Mouse (Mus musculus) heart, embryonic 10.5 days (tissue): ENCODE measurements around the gene Cmtm5. TPM values are rescaled to one million over a fixed set of nuclear protein-coding genes. Genes with fewer than 3 reads are reported as not detected.

Experiments
- DNase-seq: peaks from one replicate; pipeline ENCODE4 v3.0.0-alpha.2; 2017; ENCODE audit warnings: low spot score
- H3K27ac ChIP-seq: fragments of 300-500 bp; sonication (generic); 2 replicates; pipeline ENCODE4 v1.5.1; 2016; ENCODE audit warnings: mild to moderate bottlenecking
- H3K27me3 ChIP-seq: fragments of 300-500 bp; sonication (generic); 2 replicates; pipeline ENCODE4 v1.6.1; 2016; ENCODE audit warnings: mild to moderate bottlenecking; ENCODE audit not compliant: poor library complexity, insufficient read depth, severe bottlenecking
- H3K36me3 ChIP-seq: fragments of 300-500 bp; sonication (generic); 2 replicates; pipeline ENCODE4 v1.6.1; 2016; ENCODE audit warnings: mild to moderate bottlenecking, moderate library complexity
- H3K4me1 ChIP-seq: fragments of 300-500 bp; sonication (generic); 2 replicates; pipeline ENCODE4 v1.6.1; 2016; ENCODE audit warnings: mild to moderate bottlenecking
- H3K4me3 ChIP-seq: fragments of 300-500 bp; sonication (generic); 2 replicates; pipeline ENCODE4 v1.5.1; 2016; ENCODE audit warnings: mild to moderate bottlenecking, moderate library complexity
- H3K9me3 ChIP-seq: fragments of 300-500 bp; sonication (generic); 2 replicates; pipeline ENCODE4 v1.6.1; 2016; ENCODE audit warnings: mild to moderate bottlenecking, moderate library complexity
- WGBS: fragments of 180-500 bp; shearing (Covaris S2); methylation state at CpG from one replicate; pipeline ENCODE4 v1.1.7; 2016; 5-methylcytosine and 5-hydroxymethylcytosine counted together
- polyA plus RNA-seq: library from polyadenylated mRNA; unstranded; fragments of >200 nt; fragmentation: Nextera tagmentation; extraction: Ambion mirVana; gene quantifications from 2 replicates; pipeline ENCODE4 v1.2.1, GENCODE M21; 2016

Cmtm5 gene
- polyA plus RNA-seq, 1 experiment from 2014 or later, result 1.5 TPM

DNA sequence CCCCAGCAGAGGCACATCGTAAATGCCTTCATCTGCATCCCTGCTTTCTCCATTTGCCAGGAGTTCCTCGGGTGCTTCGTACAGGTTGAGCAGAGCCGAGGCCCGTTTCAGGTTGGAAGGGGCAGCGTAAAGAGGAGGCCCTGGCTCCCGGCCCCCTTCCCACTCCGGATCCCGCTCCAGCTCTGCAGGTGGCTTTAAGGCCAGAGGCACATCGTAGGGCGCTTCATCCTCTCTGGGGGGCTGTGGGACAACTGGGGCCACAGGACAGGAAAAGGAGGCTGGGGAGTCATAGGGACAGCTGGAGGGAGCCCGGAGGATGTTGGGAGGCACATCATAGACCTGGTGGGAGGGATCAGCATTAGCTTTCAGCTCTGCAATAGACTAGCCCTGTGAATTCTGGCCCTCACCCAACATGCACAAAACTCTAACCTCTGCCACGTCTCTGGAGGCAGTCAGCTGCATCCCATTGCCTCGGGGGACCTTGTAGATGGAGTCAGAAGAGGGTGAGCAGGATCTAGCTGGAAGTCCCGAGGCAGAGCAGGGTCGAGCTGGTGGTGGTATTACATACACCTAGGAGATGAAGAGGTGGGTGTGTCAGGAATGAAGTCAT, 15.9 kb upstream of the Cmtm5 start:
- H3K4me1 ChIP-seq, result peaks cover 16% of the 10 kb centered on the region
- peaks cover 9% of the 10 kb centered on the region; the same call in 1 of the 2 replicates for H3K9me3 ChIP-seq
- no peak for DNase-seq
- 0 out of 2 replicates have a peak, but pooled peaks cover 3% of the 10 kb centered on the region for H3K27me3 ChIP-seq
- WGBS, result 91% methylated on average over 16 of the region's 16 CpGs
- H3K36me3 ChIP-seq, result peaks cover 70% of the 10 kb centered on the region
- H3K4me3 ChIP-seq, result no peak overlapping the region
- no peak overlapping the region for H3K27ac ChIP-seq

DNA sequence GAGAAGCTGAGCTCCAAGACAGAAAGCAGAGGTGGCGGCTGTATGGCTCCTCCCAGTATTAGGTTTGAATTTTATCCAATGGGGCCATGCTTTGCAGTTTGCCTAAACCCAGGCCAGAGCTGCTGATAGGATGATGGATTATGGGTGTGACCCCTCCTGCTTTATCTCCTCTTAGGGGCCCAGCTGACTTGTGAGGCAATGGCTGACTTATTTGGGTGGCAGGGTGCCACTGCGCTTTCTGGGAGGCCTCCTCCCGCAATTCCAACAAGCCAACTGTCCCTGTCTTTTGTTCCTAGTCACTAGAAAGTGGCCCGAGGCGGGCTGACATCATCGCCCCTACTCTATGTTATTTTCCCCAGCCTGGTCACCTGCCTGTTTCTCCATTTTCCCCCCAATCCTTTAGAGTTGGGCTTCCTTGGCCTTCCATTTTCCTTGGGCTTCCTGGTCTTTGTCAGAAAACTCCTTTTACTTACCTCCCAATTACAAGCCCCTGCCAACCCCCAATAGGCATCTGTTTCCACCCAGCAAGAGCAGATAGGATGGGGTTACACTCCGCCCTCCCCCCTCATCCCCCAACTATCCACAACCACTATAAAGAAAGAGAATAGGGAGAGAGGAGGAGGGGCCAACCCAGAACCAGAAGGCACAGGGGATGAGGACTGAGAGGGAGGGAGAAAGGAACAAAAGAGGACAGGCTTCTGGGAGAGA, 11.3 kb upstream of the Cmtm5 start:
- H3K27me3 ChIP-seq, result peaks cover 26% of the 10 kb centered on the region; the same call in 1 of the 2 replicates
- WGBS, result 20% methylated on average over 7 of the region's 7 CpGs
- H3K4me1 ChIP-seq, result peaks cover 45% of the 10 kb centered on the region
- peak; percentile 90 for DNase-seq
- peak overlapping the region; percentile 95 for H3K27ac ChIP-seq
- peaks cover 30% of the 10 kb centered on the region for H3K36me3 ChIP-seq
- peak overlapping the region; percentile 72 for H3K4me3 ChIP-seq
- H3K9me3 ChIP-seq, result peaks cover 9% of the 10 kb centered on the region; the same call in 1 of the 2 replicates

DNA sequence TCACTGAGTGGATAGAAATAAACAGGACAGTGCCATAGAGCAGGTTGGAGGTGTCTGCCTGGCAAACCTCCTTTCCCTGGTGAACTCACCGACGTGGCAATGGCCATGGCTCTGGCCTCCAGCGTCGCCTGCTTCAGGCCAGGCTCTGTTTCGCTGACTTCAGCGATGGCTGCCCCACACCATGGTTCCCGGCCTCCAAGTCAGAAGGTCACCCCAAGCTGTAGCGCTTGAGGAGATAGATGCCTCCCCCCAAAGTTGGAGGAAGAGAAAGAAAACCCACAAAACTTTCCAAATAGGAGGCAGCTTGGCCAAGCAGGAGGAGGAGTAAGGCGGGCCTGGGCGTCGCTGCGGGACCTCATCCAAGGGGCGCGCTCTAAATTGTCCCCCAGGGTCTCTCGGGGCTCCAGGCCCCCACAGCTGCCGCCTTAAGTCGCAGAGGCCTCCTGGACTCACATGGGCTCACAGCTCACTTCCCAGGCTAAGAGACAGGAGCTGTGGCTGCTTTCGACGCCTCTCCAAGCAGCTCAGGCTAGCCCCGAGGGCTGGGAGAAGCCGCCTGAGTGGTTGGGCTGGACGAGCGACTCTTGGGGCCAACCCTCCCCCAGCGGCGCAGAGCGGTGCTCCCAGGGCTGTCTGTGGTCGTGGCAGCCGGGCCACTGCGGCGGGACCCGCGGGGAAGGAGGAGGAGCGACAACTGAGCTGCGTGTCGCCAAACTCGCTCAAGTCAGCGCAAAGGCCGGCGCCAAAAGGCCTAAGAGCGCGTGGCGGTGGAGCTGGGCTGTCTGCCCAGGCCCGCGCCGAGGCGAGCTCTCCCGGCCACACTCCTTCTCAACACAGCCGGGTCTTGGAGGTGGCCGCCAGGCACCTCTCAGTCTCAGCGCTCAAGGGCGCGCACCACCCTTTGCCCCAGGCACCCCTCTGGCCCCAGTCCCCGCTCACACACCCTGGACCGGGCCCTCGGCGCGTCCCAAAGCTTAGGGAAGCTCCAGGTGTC, 10.4 kb upstream of the Cmtm5 start, which contains the start of gene Efs:
TSS of gene Efs (minus strand) at position 778 of the 994 bp plus-strand sequence.
- Histone ChIP-seq H3K4me1 (peaks cover 53% of the 10 kb centered on the region), H3K27ac (peak within 1 kb of the TSS; percentile 95), H3K9me3 (peaks cover 9% of the 10 kb centered on the region; the same call in 1 of the 2 replicates), H3K4me3 (peak within 1 kb of the TSS; percentile 72), H3K36me3 (peaks cover 21% of the 10 kb centered on the region), H3K27me3 (peaks cover 26% of the 10 kb centered on the region; the same call in 1 of the 2 replicates)
- 3% methylated on average over 57 of the region's 57 CpGs for WGBS
- DNase-seq, result peak; percentile 87

DNA sequence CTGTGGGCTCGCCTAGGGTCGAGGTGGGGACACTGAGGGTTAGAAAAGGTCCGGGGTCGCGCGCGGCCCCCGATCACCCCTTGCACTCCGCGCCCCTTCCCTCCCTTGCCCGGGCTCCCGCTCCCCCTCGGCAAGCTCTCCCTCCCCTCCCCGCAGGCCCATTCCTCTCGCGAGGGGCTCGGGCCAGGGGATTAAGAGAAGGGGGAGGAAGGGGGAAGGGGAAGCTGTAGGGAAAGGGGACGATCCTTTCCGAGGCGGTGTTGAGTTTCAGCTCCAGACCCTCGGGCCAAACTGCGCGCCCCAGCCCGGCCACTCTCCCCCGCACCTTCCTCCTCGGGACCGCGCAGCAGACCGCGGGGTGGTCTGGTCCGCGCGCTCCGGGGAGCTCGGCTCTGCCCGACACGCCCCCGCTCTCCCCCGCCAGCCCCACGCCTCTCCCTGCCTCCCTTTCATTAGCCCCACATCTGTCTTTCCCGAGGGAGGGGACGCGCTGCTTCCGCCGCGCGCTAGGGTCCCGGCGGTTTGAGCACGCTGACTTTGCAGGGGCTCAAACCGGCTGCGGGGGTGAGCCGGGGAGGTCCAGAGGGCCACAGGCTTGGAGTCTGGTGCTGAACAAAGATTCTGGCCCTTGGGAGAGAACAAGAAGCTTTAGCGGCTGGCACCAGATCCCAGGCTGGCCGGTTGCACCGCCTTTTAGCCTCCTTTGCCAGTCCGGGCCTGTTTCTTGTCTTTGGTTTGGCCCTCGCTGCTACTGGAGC, 9.5 kb upstream of the Cmtm5 start:
- Histone ChIP-seq H3K4me1 (peaks cover 53% of the 10 kb centered on the region), H3K27me3 (peaks cover 26% of the 10 kb centered on the region; the same call in 1 of the 2 replicates), H3K36me3 (peaks cover 12% of the 10 kb centered on the region), H3K4me3 (peak overlapping the region; percentile 72), H3K27ac (peak overlapping the region; percentile 95), H3K9me3 (0 out of 2 replicates have a peak, but pooled peaks cover under 1% of the 10 kb centered on the region)
- under 1% methylated on average over 48 of the region's 58 CpGs for WGBS
- DNase-seq, result no peak

DNA sequence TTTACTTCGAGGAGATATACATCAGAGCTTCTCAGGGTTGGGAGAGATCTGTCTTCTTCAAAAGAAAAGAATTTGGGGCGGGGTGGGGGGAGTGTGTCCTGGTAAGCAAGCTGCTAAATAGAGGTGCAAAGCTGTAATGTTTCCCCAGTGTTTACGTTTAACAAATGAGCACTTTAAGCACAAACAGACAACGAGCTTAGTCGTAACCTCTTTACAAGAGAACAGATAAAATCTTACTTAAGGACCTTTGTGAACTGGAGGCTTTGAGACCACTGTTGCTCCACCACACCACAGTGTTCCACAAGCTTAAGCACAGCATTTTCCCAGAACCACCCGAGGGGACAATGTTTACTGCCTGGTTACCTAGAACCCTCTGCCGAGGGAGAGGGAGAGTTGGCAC, 8.8 kb upstream of the Cmtm5 start:
- no peaks in the 10 kb centered on the region for H3K9me3 ChIP-seq
- peaks cover 26% of the 10 kb centered on the region; the same call in 1 of the 2 replicates for H3K27me3 ChIP-seq
- peaks cover 4% of the 10 kb centered on the region for H3K36me3 ChIP-seq
- peaks cover 53% of the 10 kb centered on the region for H3K4me1 ChIP-seq
- H3K4me3 ChIP-seq, result peak overlapping the region; percentile 72
- WGBS, result 12% methylated on average over 7 of the region's 7 CpGs
- DNase-seq, result no peak
- H3K27ac ChIP-seq, result peak overlapping the region; percentile 95

DNA sequence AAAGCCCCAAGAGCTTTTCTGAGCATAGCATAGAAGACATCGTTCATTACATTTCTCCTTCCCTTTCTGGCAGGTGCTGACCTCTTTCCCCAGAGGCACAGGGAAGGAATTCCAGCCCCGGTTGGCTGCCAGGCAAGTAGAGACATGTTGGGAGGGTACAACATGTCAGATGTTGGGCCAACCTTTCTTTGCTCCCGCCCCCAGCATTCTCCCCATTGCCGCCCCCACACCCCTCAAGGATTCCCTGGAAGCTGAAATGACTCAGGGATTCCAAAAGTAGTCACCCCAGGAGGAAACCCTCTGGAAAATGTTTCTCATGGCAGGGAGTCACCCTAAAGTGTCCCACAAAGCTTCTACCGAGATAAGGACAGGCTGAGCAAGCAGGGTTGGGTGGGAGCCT, 6.3 kb upstream of the Cmtm5 start:
- WGBS, result 67% methylated on average over 5 of the region's 5 CpGs
- H3K4me1 ChIP-seq, result peaks cover 47% of the 10 kb centered on the region
- H3K27ac ChIP-seq, result no peak overlapping the region

DNA sequence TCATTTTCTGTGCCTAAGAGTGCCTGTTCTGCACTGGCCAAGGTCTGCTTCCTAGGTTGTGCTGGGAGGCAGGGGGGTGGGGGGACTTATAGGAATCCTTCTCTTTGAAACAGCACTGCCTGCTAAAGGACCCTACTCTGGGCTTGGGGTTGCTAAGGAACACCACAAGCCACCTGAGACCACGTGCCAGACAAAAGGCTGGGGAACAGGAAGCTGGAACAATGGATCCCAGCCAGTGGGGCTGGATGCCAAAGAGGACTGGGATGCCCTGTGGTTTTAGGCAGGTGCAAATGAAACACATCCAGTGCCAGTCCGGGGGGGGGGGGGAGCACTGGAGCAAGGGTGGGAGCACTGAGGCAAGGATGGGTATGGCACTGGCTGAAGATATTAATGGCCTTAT, 5.6 kb upstream of the Cmtm5 start:
- Histone ChIP-seq H3K27ac (no peak overlapping the region), H3K9me3 (no peaks in the 10 kb centered on the region), H3K27me3 (peaks cover 28% of the 10 kb centered on the region; the same call in 1 of the 2 replicates), H3K36me3 (no peaks in the 10 kb centered on the region), H3K4me3 (no peak overlapping the region), H3K4me1 (peaks cover 45% of the 10 kb centered on the region)
- no peak for DNase-seq
- WGBS, result 26% methylated on average over 2 of the region's 2 CpGs

More for the DNA sequence above, 6.3 kb upstream of the Cmtm5 start:
- DNase-seq, result no peak
- Histone ChIP-seq H3K9me3 (no peaks in the 10 kb centered on the region), H3K27me3 (peaks cover 28% of the 10 kb centered on the region; the same call in 1 of the 2 replicates), H3K36me3 (no peaks in the 10 kb centered on the region), H3K4me3 (no peak overlapping the region)

DNA sequence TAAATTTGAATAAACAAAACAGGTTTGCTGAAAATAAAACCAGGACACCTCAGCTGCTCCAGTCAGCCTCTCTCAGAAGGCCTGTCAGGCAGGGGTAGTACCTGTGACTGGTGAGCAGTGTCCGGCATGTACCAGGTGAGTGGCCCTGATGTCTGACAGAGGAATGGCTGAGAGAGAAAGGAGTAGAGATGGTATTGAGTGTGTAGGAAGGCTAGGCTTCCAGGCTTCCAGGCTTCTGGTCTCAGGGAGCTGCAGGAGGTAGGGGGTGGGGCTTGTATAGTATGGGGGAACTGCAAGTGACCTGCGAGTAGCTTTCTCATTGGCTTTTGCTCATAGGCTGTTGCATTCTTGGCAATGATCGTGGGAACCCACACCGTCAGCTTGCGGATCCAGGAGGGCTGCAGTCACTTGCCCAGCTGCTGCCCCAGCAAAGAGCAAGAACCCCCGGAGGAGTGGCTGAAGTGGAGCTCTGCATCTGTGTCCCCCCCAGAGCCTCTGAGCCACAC, 3.4 kb upstream of the Cmtm5 start, which contains the start of gene Il25:
TSS of gene Il25 (plus strand) at position 51 of the 506 bp plus-strand sequence.
- Histone ChIP-seq H3K36me3 (no peaks in the 10 kb centered on the region), H3K4me3 (no peak within 1 kb of the TSS), H3K27ac (no peak within 1 kb of the TSS), H3K27me3 (peaks cover 20% of the 10 kb centered on the region), H3K4me1 (peaks cover 34% of the 10 kb centered on the region), H3K9me3 (no peaks in the 10 kb centered on the region)
- 34% methylated on average over 6 of the region's 6 CpGs for WGBS
- no peak for DNase-seq

DNA sequence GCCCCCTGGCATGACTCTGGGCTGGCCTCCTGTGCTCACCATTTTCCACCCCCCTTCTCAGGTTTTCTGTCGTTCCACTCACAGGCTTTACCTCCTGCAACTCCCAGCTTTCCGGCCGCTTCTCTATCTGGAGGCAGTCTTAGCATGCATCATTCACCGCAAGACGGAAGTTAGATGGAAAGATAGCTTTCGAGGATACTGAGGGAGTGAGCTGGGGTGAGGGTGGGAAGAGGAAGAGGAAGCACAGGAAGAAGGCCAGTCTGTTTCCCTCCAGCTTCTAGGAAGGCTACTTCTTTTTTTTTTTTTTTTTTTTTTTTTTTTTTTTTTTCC, 735 bp downstream of the Cmtm5 start:
- WGBS, result 30% methylated on average over 6 of the region's 6 CpGs
- no peaks in the 10 kb centered on the region for H3K9me3 ChIP-seq
- H3K4me3 ChIP-seq, result no peak overlapping the region
- H3K36me3 ChIP-seq, result peaks cover 16% of the 10 kb centered on the region
- H3K27ac ChIP-seq, result no peak overlapping the region
- peaks cover 22% of the 10 kb centered on the region for H3K4me1 ChIP-seq
- no peak for DNase-seq
- peaks cover 9% of the 10 kb centered on the region for H3K27me3 ChIP-seq

DNA sequence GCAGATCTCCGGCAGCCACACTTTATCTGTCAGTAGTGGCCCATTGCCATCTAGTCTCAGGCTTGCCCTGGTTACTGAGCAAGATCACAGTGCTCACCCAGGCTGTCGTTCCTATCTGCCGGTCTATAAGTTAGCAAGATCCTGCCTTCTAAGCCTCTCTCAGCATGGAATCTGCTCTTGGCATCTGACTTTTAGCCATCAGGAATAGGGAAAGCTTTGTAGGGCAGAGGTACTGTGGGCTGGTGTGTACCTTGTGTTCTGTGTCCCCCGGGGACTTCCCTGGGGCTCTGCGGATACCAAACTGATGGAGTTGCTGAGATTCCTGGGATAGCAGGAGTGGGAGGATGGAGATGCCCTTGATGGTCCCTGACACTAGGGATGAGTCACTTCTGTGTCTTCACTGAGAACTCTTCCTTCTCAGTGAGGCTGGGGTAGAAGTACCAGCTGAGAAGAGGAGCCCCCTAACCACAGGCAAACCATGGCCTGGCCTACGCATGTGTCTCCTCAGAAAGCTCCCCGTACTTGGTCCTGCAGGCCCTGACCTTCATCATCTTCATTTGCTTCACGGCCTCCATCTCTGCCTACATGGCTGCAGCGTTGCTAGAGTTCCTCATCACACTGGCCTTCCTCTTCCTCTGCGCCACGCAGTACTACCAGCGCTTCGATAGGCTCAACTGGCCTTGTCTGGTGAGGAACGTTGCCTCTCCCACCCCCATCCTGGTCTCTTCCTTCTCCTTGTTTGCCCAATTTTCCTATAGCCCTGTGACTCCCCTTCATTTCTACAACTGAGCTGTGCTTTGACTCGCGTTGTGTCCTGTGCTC, 1.5 kb downstream of the Cmtm5 start:
- peaks cover 24% of the 10 kb centered on the region for H3K36me3 ChIP-seq
- 68% methylated on average over 16 of the region's 16 CpGs for WGBS
- H3K4me3 ChIP-seq, result no peak overlapping the region
- no peak for DNase-seq
- peaks cover 21% of the 10 kb centered on the region for H3K4me1 ChIP-seq
- H3K27me3 ChIP-seq, result peaks cover 9% of the 10 kb centered on the region
- H3K27ac ChIP-seq, result no peak overlapping the region
- H3K9me3 ChIP-seq, result no peaks in the 10 kb centered on the region
